Mouse (Mus musculus) ovary, postnatal 14 days (tissue): Measurements from ENCODE around the gene Gan.

Experiments used
- DNase-seq: peaks from one replicate; pipeline ENCODE4 v3.0.0; 2022; ENCODE audit warnings: low spot score

The Gan gene

DNA sequence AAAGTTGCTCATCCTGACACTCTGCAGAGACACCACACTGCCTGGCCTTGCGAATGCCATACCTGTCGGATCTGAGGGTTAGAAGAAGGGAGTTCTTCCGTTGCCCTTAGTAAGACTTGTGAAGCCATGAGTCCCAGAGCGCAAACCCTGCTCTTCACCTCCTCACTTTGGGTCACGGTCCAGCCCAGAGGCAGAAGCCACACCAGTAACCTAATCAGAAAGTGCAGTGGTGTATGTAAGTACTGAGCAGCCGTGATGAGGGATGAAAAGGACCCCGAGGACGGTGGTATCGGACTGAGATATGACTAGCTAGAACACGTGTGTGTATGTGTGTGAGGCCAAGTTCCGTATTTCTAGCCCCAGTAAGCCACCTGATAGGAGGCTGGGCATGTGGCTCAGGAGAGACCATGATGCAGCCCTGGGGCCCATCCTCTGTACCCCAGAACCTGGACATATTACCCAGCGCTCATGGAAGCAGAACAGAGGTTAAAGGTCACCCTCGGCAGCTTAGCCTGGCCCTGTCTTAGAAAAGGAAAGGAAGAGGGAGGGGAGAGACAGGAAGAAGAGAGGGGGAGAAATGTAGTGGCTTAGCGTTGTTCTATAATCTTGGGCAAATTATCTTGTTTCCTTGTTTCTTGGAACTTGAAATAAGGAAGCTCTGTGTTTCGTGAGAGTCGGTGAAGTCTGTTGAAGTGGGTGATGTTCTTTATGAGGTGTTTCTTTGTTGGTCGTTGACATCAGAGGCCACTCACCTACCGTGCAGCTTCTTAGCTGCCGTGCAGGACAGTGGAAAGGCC lies 43.5 kb downstream of the Gan start:
- DNase-seq = no peak

DNA sequence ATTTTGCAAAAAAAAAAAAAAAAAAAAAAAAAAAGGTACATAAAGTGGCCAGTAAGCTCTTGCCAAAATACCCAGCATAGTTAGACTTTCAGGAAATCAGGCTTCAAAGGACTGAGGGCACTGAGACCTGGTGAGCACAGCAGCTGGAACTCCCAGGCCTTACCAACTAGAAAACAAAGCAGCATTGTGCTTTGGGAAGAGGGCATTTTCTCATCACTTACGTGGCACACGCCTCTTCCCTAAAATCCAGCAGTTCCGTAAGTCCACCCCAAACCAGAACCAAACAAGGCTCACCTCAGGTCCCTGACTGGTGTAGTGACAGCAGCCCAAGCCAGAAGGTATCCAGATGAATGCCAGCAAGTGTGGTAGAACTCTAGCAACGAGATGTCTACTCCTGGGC lies 45.1 kb downstream of the Gan start:
- no peak for DNase-seq

DNA sequence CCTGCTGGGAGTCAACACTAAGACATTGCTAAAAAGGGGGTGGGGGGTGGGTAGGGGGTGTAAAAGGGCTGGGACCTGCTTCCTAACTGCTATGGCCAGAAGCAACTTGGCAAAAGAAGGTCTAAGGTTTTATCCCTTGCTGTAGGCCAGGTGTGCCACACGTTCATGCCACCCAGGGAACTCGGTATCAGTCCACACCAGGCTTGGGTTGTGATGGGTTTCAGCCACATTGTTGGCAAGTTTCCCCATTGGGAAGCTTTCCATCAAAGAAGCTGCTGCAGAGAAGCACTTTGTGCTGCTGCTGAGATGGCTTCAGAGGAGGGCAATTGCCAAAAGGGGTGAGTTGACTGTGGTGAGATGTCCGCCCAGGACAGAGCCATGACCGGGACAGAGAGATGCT lies 47.9 kb downstream of the Gan start:
- DNase-seq = no peak

DNA sequence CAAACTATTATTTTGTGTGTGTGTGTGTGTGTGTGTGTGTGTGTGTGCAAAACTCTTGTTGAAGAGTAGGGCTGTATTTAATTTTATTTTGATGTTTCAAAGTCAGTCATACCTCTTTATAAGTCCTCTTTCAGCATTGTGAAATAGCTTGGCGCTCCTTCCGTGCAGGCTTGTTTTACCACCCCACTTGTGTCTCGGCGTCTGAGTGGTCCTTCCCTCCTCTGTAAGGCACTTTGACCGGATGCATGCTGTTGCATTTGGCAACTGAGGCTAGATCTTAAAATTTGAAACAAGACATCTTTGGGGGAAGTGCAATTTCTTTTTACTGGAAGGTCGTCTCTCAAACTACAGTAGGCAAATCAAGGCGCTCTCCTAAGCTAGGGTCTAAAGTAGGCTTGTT lies 48.7 kb downstream of the Gan start:
- DNase-seq = no peak

DNA sequence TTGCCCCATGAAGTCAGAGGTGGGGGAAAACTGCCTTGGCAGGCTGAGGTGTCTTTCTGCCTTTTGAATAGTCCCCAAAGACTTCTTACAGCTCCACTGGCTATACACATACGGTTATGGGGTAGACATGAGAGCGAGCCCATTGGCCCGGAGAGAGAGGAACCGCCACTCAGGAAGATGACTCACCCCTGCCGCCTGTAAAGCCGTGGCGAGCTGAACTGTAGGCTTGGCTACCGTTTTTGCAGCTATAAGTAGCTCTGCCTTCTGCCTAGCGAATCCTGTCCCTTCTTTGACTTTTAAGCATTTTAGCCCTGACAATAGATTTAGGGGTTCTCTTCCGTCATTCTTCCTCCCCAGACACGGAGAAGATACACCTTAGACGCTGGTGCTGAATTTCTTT lies 51.2 kb downstream of the Gan start:
- no peak for DNase-seq

DNA sequence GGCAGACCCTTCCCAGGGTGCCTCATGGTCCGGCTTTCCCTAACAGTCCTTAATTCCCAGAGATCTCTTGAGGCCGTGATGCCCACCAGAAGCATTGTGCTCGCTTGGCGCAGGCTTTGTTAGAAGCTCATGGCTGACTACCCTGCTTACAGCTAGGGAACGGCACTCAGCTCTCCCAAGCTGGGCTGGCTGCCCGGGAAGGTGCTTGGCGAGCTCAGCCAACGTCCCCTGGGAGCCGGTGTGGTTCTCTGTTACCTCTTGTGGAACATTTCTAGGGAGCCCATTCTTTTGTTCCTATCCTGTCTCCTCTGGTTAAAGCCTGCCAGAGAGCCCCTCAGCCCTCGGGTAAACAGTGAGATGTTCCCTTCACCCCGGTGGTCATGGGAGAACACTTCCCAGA lies 54.2 kb downstream of the Gan start:
- no peak for DNase-seq

DNA sequence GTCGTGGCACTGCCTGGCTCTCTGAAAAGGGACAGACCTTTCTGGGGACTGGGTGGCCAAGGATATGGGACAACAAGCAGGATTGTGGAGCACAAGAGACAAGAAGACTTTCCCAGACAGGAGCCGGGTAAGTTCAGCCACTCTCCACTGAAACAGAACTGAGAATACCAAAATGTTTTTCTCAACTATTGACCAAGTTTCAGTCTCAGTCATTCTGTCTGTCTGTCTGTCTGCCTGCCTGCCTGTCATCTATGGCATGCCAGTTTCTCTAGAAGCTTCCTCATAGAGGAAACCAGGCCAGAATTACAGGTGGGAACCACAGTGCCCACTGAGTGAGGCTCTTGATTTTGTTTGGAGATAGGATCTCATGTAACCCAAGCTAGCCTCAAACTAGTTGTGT lies 59.8 kb downstream of the Gan start:
- DNase-seq = no peak

DNA sequence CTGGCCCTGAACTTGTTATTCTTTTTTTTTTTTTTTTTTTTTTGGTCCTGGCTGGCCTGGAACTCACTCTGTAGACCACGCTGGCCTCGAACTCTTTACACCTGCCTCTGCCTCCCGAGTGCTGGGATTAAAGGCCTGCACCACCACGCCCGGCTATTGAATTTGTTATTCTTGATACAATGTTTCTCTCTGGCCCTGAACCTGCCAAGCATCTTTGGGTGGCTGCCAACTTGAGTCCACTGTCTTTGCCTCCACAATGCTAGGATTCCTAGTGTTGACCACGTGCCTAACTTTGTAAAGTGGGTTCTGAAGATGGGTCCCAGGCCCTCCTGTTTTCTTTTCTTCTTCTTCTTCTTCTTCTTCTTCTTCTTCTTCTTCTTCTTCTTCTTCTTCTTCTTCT lies 64.5 kb downstream of the Gan start:
- no peak for DNase-seq

DNA sequence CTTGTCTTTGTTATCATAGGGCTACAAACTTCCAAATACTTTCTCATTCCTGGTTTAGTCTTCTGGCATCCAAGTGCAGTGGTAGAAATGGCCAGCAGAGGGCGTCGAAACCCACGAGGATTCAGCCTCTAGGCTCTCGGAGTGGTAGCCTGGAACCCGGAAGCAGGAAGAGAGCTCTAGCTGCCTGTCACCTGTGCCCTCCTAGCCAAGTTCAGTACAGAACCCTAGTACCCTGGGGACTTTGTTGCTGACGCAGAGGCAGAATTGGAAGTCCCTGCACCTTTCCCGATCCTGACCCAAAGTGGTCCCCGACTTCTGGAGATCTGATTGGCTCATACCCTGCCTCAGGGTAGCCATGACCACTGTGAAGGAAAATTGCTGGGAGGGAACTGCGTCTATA lies 66.7 kb downstream of the Gan start:
- DNase-seq = peak; percentile 84

DNA sequence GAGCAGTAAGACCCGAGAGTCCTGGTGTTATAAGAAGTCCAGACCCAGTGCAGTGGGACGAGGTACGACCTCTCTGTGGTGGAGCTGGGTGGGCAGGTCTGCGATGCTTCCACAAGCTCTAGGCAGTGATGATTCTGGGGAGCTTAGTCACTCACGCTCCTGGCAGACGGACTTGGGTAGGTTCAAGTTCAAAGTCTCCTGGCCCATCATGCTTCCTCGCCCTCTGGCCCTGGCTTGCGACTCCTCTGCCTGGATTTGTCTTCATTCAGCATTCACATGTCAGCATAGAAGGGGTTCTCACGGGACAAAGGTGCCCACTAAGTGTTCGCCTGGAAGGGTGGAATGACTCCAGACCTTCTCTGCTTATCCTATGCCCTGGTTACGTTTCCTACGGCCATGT lies 68.4 kb downstream of the Gan start:
- no peak for DNase-seq

DNA sequence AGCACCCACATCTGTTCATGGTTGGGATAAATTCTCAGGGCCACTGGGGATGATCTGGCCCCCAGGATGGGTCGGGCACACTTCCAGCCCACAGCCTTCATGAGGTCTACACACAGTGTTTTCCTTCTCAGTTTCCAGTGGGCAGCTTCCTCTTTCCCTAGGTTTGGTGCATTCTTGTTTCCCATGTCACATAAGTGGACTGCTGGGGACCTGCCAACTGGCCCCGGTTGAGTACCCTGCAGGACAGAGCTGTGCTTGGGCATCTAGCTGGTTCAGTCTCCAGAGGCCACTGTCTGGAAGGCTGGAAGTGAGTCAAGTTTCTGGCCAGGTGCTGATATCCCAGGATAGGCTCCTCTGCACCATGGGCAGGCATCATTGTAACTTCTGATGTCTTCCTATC lies 69.4 kb downstream of the Gan start:
- DNase-seq = no peak

DNA sequence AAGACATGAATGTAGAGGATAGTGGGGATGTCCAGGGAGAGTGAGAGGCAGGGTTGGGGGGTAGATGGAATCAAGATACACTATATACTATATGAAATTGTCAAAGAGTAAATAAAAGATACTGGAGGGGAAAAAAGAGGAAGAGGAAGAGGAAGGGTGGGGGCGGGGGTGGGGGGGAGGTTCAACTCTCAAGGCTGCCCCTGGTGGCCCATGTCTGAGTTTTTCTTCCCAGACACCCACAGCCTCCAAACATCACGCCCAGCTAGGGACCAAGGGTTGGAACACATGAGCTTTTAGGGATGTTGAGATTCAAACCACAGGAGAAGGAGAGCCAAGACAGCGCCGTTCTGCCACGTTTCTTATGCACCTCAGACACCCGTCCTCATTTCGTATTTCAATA lies 75.3 kb downstream of the Gan start:
- no peak for DNase-seq

DNA sequence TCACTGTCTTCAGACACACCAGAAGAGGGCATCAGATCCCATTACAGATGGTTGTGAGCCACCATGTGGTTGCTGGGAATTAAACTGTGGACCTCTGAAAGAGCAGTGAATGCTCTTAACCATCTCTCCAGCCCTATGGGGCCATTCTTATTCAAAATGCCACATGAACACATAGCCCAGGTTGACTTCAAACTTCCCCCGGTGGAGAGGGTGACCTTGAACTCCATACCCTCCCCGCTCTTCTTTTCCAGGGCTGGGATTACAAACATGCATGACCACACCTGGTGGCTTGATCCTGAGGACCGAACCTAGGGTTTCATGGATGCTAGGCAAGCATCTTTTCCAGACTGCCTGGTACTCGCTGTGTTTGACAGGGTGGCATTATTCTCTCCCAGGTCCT lies 78.6 kb downstream of the Gan start:
- DNase-seq = no peak

DNA sequence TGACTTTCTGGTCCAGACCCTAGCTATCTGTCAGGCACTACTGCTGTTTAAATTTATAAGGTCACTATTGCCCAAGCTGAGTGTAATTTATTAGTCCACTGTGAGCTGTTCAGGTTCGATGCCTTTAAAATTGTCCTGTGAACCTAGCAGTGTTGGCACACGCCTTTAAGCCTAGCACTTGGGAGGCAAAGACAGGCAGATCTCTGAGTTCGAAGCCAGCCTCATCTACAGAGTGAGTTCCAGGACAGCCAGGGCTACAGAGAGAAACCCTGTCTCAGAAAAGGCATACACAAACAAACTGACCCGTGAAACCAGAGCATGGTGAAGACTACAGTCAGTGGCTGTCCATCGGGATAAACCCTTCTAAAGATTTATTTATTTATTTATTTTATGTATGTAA lies 82.4 kb downstream of the Gan start:
- DNase-seq = no peak

DNA sequence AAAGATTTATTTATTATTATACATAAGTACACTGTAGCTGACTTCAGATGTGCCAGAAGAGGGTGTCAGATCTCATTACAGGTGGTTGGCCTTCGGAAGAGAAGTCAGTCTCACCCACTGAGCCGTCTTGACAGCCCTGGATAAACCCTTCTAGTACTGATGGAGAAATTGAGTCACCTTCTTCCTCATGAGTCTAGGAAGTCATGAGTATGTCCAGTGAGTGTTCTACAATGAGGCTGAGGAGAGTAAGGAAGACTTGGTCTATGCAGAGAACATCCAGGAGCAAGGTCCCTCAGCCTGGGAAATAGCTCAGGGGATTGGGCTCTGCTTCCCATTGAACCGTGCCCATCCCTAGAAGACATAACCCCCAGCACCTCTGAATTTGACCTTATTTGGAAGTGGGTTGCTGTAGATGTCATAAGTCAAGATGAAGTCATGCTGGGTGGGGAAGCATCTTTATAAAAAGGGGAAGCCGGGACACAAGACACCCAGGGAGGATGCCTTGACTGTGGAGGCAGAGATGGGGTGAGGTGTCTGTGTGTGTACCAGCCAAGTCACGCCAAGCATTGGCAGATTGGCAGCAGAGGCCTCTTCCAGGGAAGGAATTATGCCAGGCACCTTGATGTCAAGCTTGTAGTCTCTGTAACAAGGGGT lies 83.0 kb downstream of the Gan start:
- no peak for DNase-seq

DNA sequence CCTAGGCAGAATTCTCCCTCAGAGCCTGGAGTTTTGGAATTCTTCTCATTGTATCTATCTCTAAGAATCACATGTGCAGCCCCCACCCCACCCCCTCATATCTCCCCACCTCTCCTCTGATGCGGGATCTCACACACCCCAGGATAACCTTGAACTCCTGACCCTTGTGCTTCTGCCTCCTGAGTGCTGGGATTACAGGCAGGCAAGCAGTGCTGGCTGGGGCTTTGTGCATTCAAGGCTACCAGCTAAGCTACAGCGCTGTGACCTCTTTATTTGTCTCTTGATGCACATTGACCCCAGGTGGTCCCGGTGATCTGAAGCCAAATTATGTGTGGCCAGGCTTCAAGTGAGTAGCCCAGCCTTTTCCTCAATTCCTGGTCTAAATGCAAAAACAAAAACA lies 83.9 kb downstream of the Gan start:
- DNase-seq = no peak

DNA sequence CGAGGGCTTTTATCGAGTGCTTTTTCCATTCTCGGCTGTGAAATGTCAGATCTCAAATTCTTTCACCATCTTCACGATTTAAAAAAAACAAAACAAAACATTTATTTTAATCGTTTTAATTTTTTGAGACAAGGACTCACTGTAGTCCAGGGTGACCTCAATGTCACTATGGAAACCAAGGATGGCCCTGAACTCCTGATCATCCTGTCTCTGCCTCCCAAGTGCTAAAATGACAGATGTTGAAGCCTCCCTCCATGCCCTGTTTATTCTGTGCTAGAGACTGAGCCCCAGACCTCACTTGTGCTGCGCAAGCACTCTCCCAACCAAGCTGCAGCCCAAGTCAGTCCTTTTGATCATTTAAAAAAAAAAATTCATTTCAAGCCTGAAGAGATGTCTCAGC lies 84.4 kb downstream of the Gan start:
- no peak for DNase-seq

DNA sequence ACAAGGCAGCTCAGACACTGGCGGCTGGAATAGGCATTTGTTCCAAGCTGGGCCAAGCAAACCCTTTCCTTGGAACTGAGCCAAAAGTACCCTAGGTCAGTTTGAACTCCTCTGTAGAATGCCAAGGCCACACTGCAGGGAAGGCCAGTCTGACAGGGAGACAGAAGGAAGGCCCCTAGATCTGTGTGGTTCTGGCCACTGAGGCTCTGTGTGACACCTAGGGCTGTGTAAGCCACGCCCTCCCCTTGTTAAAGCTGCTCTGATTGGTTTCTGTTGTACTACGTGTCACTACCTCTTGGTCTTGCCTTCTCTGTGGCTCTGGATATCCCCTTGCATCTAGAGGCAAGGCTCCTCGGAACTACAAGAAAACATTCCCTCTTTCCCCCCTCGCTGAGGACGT lies 86.7 kb downstream of the Gan start:
- DNase-seq = no peak

DNA sequence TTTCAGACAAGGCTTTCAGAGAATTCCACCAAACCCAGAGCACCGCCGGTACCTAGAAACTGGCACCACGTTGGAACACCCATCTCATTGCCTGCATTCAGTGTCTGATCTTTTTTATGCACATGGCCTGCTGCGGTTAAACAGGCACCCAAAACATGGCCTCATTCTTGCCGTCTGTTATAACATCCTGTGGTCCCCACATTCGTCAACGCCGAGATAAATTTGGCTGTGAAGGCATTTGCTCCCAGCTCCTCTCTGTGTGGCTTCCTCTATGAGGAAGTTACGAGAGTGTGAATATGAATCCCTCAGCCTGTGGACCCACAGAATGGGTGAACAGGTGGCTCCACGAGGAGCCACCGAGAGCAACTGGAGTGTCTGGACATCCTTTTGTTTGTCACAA lies 90.4 kb downstream of the Gan start:
- DNase-seq = no peak

DNA sequence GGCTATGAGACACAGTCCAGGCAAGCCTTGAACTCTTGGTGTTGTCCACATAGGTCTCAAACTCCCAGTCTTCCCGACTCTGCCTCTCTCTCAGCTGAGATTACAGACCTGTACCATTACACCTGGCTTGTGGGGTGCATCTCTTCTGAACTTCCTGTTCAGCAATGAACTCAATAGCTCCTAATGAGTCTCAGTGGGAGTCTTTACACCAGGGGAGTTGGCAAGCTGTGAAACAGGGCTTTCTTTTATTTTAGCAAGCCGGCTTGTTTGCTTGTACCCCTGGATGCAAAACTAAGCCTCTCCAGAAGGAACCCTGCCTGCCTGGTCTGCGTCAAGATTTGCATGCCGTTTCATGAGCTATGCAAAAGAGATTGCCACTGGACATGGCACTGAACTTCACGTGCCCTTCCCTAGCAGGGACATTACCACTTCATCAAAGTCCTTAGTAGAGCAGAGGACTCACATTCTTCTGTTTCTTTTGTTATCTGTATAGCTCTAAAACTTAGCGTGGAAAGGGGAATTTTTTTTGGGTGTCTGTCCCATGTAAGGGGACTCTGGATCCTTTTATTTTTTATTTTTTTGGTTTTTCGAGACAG lies 93.2 kb downstream of the Gan start:
- no peak for DNase-seq

DNA sequence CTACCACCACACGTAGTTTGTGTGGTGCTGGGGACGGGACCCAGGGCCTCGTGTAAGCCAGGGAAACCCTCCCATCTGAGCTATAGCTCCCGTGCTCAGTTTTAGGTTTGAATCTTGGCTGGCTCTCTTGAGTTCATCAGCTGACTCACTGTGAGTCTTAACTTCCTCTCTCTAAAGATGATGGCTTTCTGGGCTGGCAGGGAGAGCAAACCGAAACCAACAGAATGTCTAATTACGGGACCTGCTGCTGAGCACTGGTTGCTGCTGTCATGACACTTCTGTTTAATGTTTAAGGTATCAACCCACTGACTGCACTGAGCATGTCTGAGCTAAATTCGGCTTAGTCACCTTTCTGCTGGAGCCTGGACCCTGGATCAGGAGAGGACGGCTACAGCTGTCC lies 94.7 kb downstream of the Gan start:
- DNase-seq = no peak

DNA sequence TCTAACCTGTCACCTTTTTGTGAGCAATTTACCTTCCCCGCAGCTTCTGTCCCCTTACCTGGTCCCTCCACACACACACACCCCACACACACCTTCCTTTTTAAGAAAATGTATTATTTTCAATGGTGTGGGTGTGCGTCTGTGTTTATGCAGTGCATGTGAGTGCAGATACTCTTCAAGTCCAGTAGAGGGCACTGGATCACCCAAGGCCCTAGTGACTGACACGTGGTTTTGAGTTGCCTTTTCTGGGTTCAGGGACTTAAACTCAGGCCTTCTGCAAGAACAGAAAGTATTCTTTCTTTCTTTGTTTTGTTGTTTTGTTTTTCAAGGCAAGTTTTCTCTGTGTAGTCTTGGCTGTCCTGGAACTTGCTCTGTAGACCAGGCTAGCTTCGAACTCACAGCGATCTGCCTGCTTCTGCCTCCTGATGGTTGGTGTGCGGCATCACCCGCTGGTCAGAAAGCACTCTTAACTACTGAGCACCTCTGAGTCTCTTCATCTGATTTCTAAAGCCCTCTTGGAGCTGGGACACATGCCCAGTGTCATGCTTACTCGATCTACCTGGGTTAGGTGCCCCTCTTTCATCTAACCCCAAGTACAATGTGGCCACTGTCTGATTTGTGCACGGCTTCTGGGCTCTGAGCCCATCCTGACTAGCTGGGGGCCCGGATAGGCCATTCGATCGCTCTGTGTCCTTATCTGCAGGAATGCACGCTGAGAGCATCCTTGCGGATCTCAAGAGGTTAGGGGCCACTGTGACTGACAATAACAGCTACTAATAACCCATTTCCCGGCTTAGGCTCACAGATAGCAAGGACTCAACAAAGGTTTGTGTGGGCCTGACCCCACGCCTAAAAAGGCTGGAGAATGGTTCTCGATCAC lies 95.7 kb downstream of the Gan start:
- no peak for DNase-seq

DNA sequence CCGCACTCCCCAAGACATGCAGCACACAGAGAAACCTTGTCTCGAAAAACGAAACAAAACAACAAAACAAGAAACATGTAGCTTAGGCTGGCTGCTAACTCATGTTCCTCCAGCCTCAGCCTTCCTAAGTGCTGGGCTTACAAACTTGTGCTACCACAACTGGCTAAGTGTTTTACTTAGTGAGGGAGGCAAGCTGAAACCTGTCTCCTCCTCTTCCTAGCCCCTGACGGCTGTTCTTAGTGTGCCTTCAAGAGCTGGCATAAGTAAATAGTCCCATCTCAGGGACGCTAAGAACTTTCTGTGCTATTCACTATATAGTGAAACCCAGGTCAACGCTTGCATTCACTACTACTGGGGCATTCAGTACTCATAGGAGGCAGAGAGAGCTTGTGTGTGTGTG lies 96.6 kb downstream of the Gan start:
- no peak for DNase-seq
